Mouse (Mus musculus) E14TG2a.4 (cell line): ENCODE measurements around the gene Mettl7b.

Source experiments
- H3K27me3 ChIP-seq: 2 replicates; pipeline ENCODE4 v1.6.1; 2014; ENCODE audit warnings: low read length, control low read depth; ENCODE audit not compliant: insufficient read depth
- H3K36me3 ChIP-seq: 2 replicates; pipeline ENCODE4 v1.6.1; 2014; ENCODE audit warnings: low read length, control low read depth; ENCODE audit not compliant: insufficient read depth
- H3K4me1 ChIP-seq: replicated peaks from 2 replicates; pipeline ENCODE4 v1.6.1; 2014; ENCODE audit warnings: low read depth, low read length, control low read depth
- H3K4me3 ChIP-seq: replicated peaks from 2 replicates; pipeline ENCODE4 v1.5.1; 2014; ENCODE audit warnings: mild to moderate bottlenecking, low read length
- H3K9me3 ChIP-seq: 2 replicates; pipeline ENCODE4 v1.6.1; 2014; ENCODE audit warnings: low read length, control low read depth
- CTCF ChIP-seq: conservative IDR thresholded peaks from 2 replicates; pipeline ENCODE4 v1.5.1; 2014; ENCODE audit warnings: low read length
- NANOG ChIP-seq: IDR thresholded peaks from 2 replicates; pipeline ENCODE4 v1.6.1; 2014; ENCODE audit warnings: borderline replicate concordance, low read length, mixed read lengths
- POU5F1 ChIP-seq: IDR thresholded peaks from 2 replicates; pipeline ENCODE4 v1.6.1; 2014; ENCODE audit warnings: low read length, borderline replicate concordance

The Mettl7b gene

DNA sequence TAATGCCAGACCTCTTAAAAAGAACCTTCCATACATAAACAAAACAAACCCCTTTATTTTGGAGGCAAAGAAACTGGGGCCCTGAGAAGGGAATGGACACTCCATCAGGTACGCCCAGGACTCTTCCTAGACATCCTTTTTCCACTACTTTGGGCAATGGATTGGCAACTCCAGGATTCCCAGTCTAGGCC, 38.1 kb downstream of the Mettl7b start, which contains the start of gene Rdh5:
Rdh5 (minus strand) TSS at position 67 of the 191 bp plus-strand sequence.
- peak within 1 kb of the TSS; percentile 97 for H3K4me3 ChIP-seq
- H3K4me1 ChIP-seq, result peaks cover 60% of the 10 kb centered on the region
- H3K9me3 ChIP-seq, result no peaks in the 10 kb centered on the region
- H3K27me3 ChIP-seq, result peaks cover 9% of the 10 kb centered on the region; the same call in 1 of the 2 replicates
- no peak for TF ChIP-seq NANOG
- TF ChIP-seq CTCF, result no peak
- TF ChIP-seq POU5F1, result no peak
- H3K36me3 ChIP-seq, result peaks cover 36% of the 10 kb centered on the region

- Histone ChIP-seq H3K36me3 (peaks cover 42% of the 10 kb centered on the region), H3K27me3 (0 out of 2 replicates have a peak, but pooled peaks cover 3% of the 10 kb centered on the region), H3K4me1 (peaks cover 63% of the 10 kb centered on the region), H3K4me3 (peak overlapping the region; percentile 97), H3K9me3 (no peaks in the 10 kb centered on the region)
- TF ChIP-seq CTCF (no peak), POU5F1 (no peak)
Measured at GRCm38 (mm10) chr10:128921883-128922821, 38.6 kb downstream of the Mettl7b start.

- no peak for TF ChIP-seq POU5F1
- no peak for TF ChIP-seq CTCF
- no peak for TF ChIP-seq NANOG
- 0 out of 2 replicates have a peak overlapping the region, but pooled peaks have one; percentile 3 for H3K4me3 ChIP-seq
- H3K36me3 ChIP-seq, result peaks cover 51% of the 10 kb centered on the region
- H3K27me3 ChIP-seq, result no peaks in the 10 kb centered on the region
- H3K4me1 ChIP-seq, result peaks cover 63% of the 10 kb centered on the region
- no peaks in the 10 kb centered on the region for H3K9me3 ChIP-seq
Measured at GRCm38 (mm10) chr10:128921251-128921650, 39.5 kb downstream of the Mettl7b start.

GRCm38 (mm10) chr10:128920736-128921161, 40.0 kb downstream of the Mettl7b start:
- H3K9me3 ChIP-seq, result no peaks in the 10 kb centered on the region
- H3K27me3 ChIP-seq, result no peaks in the 10 kb centered on the region
- TF ChIP-seq CTCF (no peak), NANOG (no peak)
- H3K36me3 ChIP-seq, result peaks cover 54% of the 10 kb centered on the region
- H3K4me3 ChIP-seq, result 0 out of 2 replicates have a peak overlapping the region, but pooled peaks have one; percentile 3
- H3K4me1 ChIP-seq, result peaks cover 63% of the 10 kb centered on the region

DNA sequence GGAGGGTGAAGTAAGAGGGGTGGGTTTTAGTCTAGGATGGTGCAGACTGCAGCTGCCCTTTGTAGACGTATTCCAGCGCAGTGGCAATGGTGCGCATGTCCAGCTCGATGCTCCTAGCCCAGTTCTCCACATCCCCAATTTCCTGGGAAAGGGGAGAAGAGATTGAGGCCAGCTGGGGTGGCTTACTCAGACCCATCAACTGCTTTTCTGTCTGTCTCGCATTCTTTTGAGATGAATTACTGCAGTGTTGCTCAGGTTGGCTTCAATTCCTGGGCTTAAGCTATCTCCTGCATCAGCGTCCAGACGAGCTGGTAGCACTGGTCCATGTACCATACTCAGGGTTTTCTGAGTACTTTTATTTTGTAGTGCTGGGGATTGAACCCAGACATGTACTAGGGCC, 40.8 kb downstream of the Mettl7b start:
- Histone ChIP-seq H3K4me3 (no peak overlapping the region), H3K9me3 (no peaks in the 10 kb centered on the region), H3K27me3 (no peaks in the 10 kb centered on the region), H3K36me3 (peaks cover 61% of the 10 kb centered on the region), H3K4me1 (peaks cover 63% of the 10 kb centered on the region)
- TF ChIP-seq POU5F1 (no peak), CTCF (no peak), NANOG (no peak)

GRCm38 (mm10) chr10:128919203-128919631, 41.6 kb downstream of the Mettl7b start:
- H3K4me3 ChIP-seq, result no peak overlapping the region
- H3K36me3 ChIP-seq, result peaks cover 69% of the 10 kb centered on the region
- no peaks in the 10 kb centered on the region for H3K27me3 ChIP-seq
- H3K9me3 ChIP-seq, result no peaks in the 10 kb centered on the region
- peaks cover 63% of the 10 kb centered on the region for H3K4me1 ChIP-seq
- no peak for TF ChIP-seq NANOG
- TF ChIP-seq POU5F1, result no peak
- TF ChIP-seq CTCF, result no peak

GRCm38 (mm10) chr10:128918246-128918645, 42.5 kb downstream of the Mettl7b start:
- no peak for TF ChIP-seq CTCF
- no peak for TF ChIP-seq POU5F1
- TF ChIP-seq NANOG, result no peak
- H3K36me3 ChIP-seq, result peaks cover 78% of the 10 kb centered on the region
- H3K27me3 ChIP-seq, result no peaks in the 10 kb centered on the region
- H3K9me3 ChIP-seq, result no peaks in the 10 kb centered on the region
- H3K4me3 ChIP-seq, result no peak overlapping the region
- H3K4me1 ChIP-seq, result peaks cover 63% of the 10 kb centered on the region

DNA sequence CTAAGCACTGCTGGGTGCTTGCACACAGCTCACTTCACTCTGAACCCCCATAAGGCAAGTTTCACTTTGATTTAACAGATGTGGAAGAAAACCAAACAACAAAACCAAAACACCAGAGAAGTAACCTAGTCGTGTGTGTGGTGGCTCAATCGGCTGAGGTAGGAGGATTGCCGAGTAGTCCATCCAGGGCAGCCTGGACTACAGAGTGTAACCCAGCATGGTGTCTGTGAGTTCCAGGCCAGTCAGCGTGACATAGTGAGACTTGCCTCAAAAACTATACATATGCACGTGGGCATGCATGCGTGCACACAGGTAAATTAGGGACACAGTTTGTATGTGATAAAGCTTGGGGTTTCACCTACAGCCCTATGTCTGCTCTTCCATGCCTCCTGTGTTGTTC, 43.4 kb downstream of the Mettl7b start:
- Histone ChIP-seq H3K36me3 (peaks cover 84% of the 10 kb centered on the region), H3K4me1 (peaks cover 66% of the 10 kb centered on the region), H3K27me3 (no peaks in the 10 kb centered on the region), H3K9me3 (no peaks in the 10 kb centered on the region), H3K4me3 (no peak overlapping the region)
- TF ChIP-seq POU5F1, result no peak
- no peak for TF ChIP-seq CTCF
- no peak for TF ChIP-seq NANOG

GRCm38 (mm10) chr10:128916665-128917064, 44.1 kb downstream of the Mettl7b start:
- H3K36me3 ChIP-seq, result peaks cover 88% of the 10 kb centered on the region
- TF ChIP-seq NANOG, result no peak
- no peaks in the 10 kb centered on the region for H3K9me3 ChIP-seq
- no peak overlapping the region for H3K4me3 ChIP-seq
- no peaks in the 10 kb centered on the region for H3K27me3 ChIP-seq
- H3K4me1 ChIP-seq, result peaks cover 66% of the 10 kb centered on the region
